Mouse (Mus musculus) lung, embryonic 15.5 days (tissue): ENCODE data around the gene Thada. TPM values are rescaled to one million over a fixed set of nuclear protein-coding genes. Genes with fewer than 3 reads are reported as not detected.
A peak's percentile ranks its signal among the peaks of the same experiment; 100 is the strongest.

Experiments used
- ATAC-seq: fragments of 200-750 bp; cut with Nextera tagmentation; 2 replicates; pipeline ENCODE4 v1.8.0; 2017; ENCODE audit warnings: moderate number of reproducible peaks, borderline replicate concordance; ENCODE audit not compliant: low FRiP score, low TSS enrichment; ENCODE audit errors: extremely low read depth
- H3K27ac ChIP-seq: fragments of 300-500 bp; sonication (generic); 2 replicates; pipeline ENCODE4 v1.5.1; 2015; ENCODE audit warnings: moderate library complexity, mild to moderate bottlenecking, inconsistent platforms
- H3K27me3 ChIP-seq: fragments of 300-500 bp; sonication (generic); 2 replicates; pipeline ENCODE4 v1.6.1; 2015; ENCODE audit warnings: inconsistent platforms
- H3K36me3 ChIP-seq: fragments of 300-500 bp; sonication (generic); 2 replicates; pipeline ENCODE4 v1.6.1; 2015; ENCODE audit warnings: inconsistent platforms
- H3K4me1 ChIP-seq: fragments of 300-500 bp; sonication (generic); 2 replicates; pipeline ENCODE4 v1.6.1; 2015; ENCODE audit warnings: inconsistent platforms
- H3K4me2 ChIP-seq: fragments of 300-500 bp; sonication (generic); 2 replicates; pipeline ENCODE4 v1.6.1; 2015; ENCODE audit warnings: inconsistent platforms, mild to moderate bottlenecking, moderate library complexity
- H3K4me3 ChIP-seq: fragments of 300-500 bp; sonication (generic); 2 replicates; pipeline ENCODE4 v1.5.1; 2015; ENCODE audit warnings: mild to moderate bottlenecking, inconsistent platforms
- H3K9ac ChIP-seq: fragments of 300-500 bp; sonication (generic); 2 replicates; pipeline ENCODE4 v1.6.1; 2015; ENCODE audit warnings: inconsistent platforms
- H3K9me3 ChIP-seq: fragments of 300-500 bp; sonication (generic); 2 replicates; pipeline ENCODE4 v1.6.1; 2016; ENCODE audit warnings: inconsistent platforms
- WGBS: fragments of 180-500 bp; shearing (Covaris S2); methylation state at CpG from one replicate; pipeline ENCODE4 v1.1.7; 2015; 5-methylcytosine and 5-hydroxymethylcytosine counted together
- polyA plus RNA-seq: library from polyadenylated mRNA; unstranded; fragments of >200 nt; fragmentation: Nextera tagmentation; extraction: Ambion mirVana; gene quantifications from 2 replicates; pipeline ENCODE4 v1.2.1, GENCODE M21; 2015

Thada gene
- polyA plus RNA-seq, 1 experiment from 2014 or later = 10.0 TPM

- Histone ChIP-seq H3K27ac (no peak overlapping the region), H3K9ac (no peak overlapping the region), H3K9me3 (no peaks in the 10 kb centered on the region), H3K27me3 (no peaks in the 10 kb centered on the region), H3K4me3 (no peak overlapping the region), H3K36me3 (no peaks in the 10 kb centered on the region), H3K4me2 (no peak overlapping the region), H3K4me1 (peaks cover 19% of the 10 kb centered on the region)
- WGBS = 80% methylated on average over 9 of the region's 9 CpGs
- no peak; the same call in 1 of the 2 replicates for ATAC-seq
These were observed 299.7 kb downstream of the Thada start for GRCm38 (mm10) chr17:84166135-84166860.

GRCm38 (mm10) chr17:84165735-84166134 is 300.3 kb downstream of the Thada start:
- no peak overlapping the region for H3K4me2 ChIP-seq
- H3K27me3 ChIP-seq = no peaks in the 10 kb centered on the region
- ATAC-seq = no peak
- no peak overlapping the region for H3K27ac ChIP-seq
- WGBS = 78% methylated on average over 3 of the region's 3 CpGs
- no peaks in the 10 kb centered on the region for H3K9me3 ChIP-seq
- peaks cover 25% of the 10 kb centered on the region for H3K4me1 ChIP-seq
- no peak overlapping the region for H3K4me3 ChIP-seq
- no peak overlapping the region for H3K9ac ChIP-seq
- no peaks in the 10 kb centered on the region for H3K36me3 ChIP-seq

- no peaks in the 10 kb centered on the region for H3K27me3 ChIP-seq
- H3K4me3 ChIP-seq = no peak overlapping the region
- 82% methylated on average over 8 of the region's 8 CpGs for WGBS
- H3K36me3 ChIP-seq = no peaks in the 10 kb centered on the region
- ATAC-seq = no peak
- no peak overlapping the region for H3K27ac ChIP-seq
- H3K4me1 ChIP-seq = peaks cover 28% of the 10 kb centered on the region
- H3K4me2 ChIP-seq = no peak overlapping the region
- H3K9ac ChIP-seq = no peak overlapping the region
- no peaks in the 10 kb centered on the region for H3K9me3 ChIP-seq
These were observed 301.9 kb downstream of the Thada start for GRCm38 (mm10) chr17:84164146-84164545.

- no peaks in the 10 kb centered on the region for H3K27me3 ChIP-seq
- peaks cover 32% of the 10 kb centered on the region for H3K4me1 ChIP-seq
- no peak overlapping the region for H3K4me2 ChIP-seq
- no peak overlapping the region for H3K4me3 ChIP-seq
- 63% methylated on average over 12 of the region's 12 CpGs for WGBS
- H3K27ac ChIP-seq = no peak overlapping the region
- H3K9me3 ChIP-seq = no peaks in the 10 kb centered on the region
- no peaks in the 10 kb centered on the region for H3K36me3 ChIP-seq
- no peak overlapping the region for H3K9ac ChIP-seq
- ATAC-seq = no peak
These were observed 302.8 kb downstream of the Thada start for GRCm38 (mm10) chr17:84163066-84163785.

- no peaks in the 10 kb centered on the region for H3K27me3 ChIP-seq
- no peaks in the 10 kb centered on the region for H3K9me3 ChIP-seq
- H3K36me3 ChIP-seq = no peaks in the 10 kb centered on the region
- H3K4me3 ChIP-seq = no peak overlapping the region
- H3K4me1 ChIP-seq = peaks cover 41% of the 10 kb centered on the region
- peak overlapping the region; percentile 54; the same call in 1 of the 2 replicates for H3K27ac ChIP-seq
- H3K4me2 ChIP-seq = no peak overlapping the region
- no peak overlapping the region for H3K9ac ChIP-seq
- WGBS = 58% methylated on average over 8 of the region's 8 CpGs
- no peak for ATAC-seq
These were observed 303.7 kb downstream of the Thada start for GRCm38 (mm10) chr17:84162211-84162760.

- no peak overlapping the region for H3K9ac ChIP-seq
- peak; percentile 23; the same call in 1 of the 2 replicates for ATAC-seq
- H3K4me3 ChIP-seq = no peak overlapping the region
- WGBS = 15% methylated on average over 6 of the region's 6 CpGs
- no peaks in the 10 kb centered on the region for H3K9me3 ChIP-seq
- H3K27ac ChIP-seq = peak overlapping the region; percentile 54
- H3K4me2 ChIP-seq = no peak overlapping the region
- no peaks in the 10 kb centered on the region for H3K36me3 ChIP-seq
- H3K4me1 ChIP-seq = peaks cover 42% of the 10 kb centered on the region
- H3K27me3 ChIP-seq = no peaks in the 10 kb centered on the region
These were observed 304.7 kb downstream of the Thada start for GRCm38 (mm10) chr17:84161231-84161854.

- H3K4me2 ChIP-seq = no peak overlapping the region
- H3K36me3 ChIP-seq = no peaks in the 10 kb centered on the region
- no peaks in the 10 kb centered on the region for H3K27me3 ChIP-seq
- H3K4me1 ChIP-seq = peaks cover 56% of the 10 kb centered on the region
- no peak for ATAC-seq
- 60% methylated on average over 15 of the region's 15 CpGs for WGBS
- no peaks in the 10 kb centered on the region for H3K9me3 ChIP-seq
- H3K27ac ChIP-seq = 0 out of 2 replicates have a peak overlapping the region, but pooled peaks have one; percentile 33
- no peak overlapping the region for H3K9ac ChIP-seq
- H3K4me3 ChIP-seq = no peak overlapping the region
These were observed 307.1 kb downstream of the Thada start for GRCm38 (mm10) chr17:84158891-84159290.

- ATAC-seq = no peak
- H3K4me3 ChIP-seq = no peak overlapping the region
- H3K9ac ChIP-seq = no peak overlapping the region
- WGBS = 77% methylated on average over 12 of the region's 12 CpGs
- no peaks in the 10 kb centered on the region for H3K36me3 ChIP-seq
- H3K4me1 ChIP-seq = peaks cover 56% of the 10 kb centered on the region
- no peaks in the 10 kb centered on the region for H3K9me3 ChIP-seq
- no peaks in the 10 kb centered on the region for H3K27me3 ChIP-seq
- H3K27ac ChIP-seq = peak overlapping the region; percentile 95
- H3K4me2 ChIP-seq = no peak overlapping the region
These were observed 307.6 kb downstream of the Thada start for GRCm38 (mm10) chr17:84158461-84158795.

- ATAC-seq = no peak
- Histone ChIP-seq H3K4me3 (no peak overlapping the region), H3K9ac (peak overlapping the region; percentile 8; the same call in 1 of the 2 replicates), H3K27ac (peak overlapping the region; percentile 95), H3K4me1 (peaks cover 56% of the 10 kb centered on the region), H3K4me2 (no peak overlapping the region), H3K27me3 (no peaks in the 10 kb centered on the region), H3K9me3 (no peaks in the 10 kb centered on the region), H3K36me3 (no peaks in the 10 kb centered on the region)
- WGBS = 65% methylated on average over 6 of the region's 6 CpGs
These were observed 308.1 kb downstream of the Thada start for GRCm38 (mm10) chr17:84157743-84158460.

GRCm38 (mm10) chr17:84156748-84157742 is 309.0 kb downstream of the Thada start:
- Histone ChIP-seq H3K9me3 (no peaks in the 10 kb centered on the region), H3K27ac (peak overlapping the region; percentile 95), H3K4me1 (peaks cover 58% of the 10 kb centered on the region), H3K36me3 (no peaks in the 10 kb centered on the region), H3K4me2 (no peak overlapping the region; the same call in 1 of the 2 replicates), H3K9ac (peak overlapping the region; percentile 30), H3K27me3 (no peaks in the 10 kb centered on the region), H3K4me3 (no peak overlapping the region)
- peak; percentile 71 for ATAC-seq
- WGBS = 41% methylated on average over 19 of the region's 19 CpGs
